Mouse (Mus musculus) left cerebral cortex, adult 2 months (tissue): Measurements from ENCODE around the gene Mcrs1. TPM values are rescaled to one million over a fixed set of nuclear protein-coding genes. Genes with fewer than 3 reads are reported as not detected.
"Not testable (repeated sequence)": the region's sequence is repeated elsewhere in the genome, so short reads cannot be mapped to it uniquely, and the experiment has no call there.

Experiments
- DNase-seq, 2 experiments: peaks; one replicate each; pipeline ENCODE4 v3.0.0; 2021 to 2022; ENCODE audit warnings: low spot score in 2 of 2, mixed read lengths in 1 of 2; ENCODE audit errors: extremely low spot score in 1 of 2
- H3K27ac ChIP-seq: fragments of 200-600 bp; 2 replicates; pipeline ENCODE4 v1.8.1; 2022
- H3K4me3 ChIP-seq: fragments of 200-600 bp; 2 replicates; pipeline ENCODE4 v1.8.1; 2022
- CTCF ChIP-seq: fragments of 200-600 bp; IDR thresholded peaks from 2 replicates; pipeline ENCODE4 v1.8.1; 2022; ENCODE audit warnings: antibody characterized with exemption, mild to moderate bottlenecking, moderate library complexity
- intact Hi-C: fragments of 180-260 bp; cut with DNase I; formaldehyde crosslinking; loops from one replicate; pipeline ENCODE4 v1.15.1; 2025
- total RNA-seq, 2 experiments: library from RNA; stranded (reverse); gene quantifications; 2 replicates each; pipeline ENCODE4 v1.2.3; 2021

The Mcrs1 gene
- total RNA-seq, 2 experiments from 2014 or later, result 77.3 to 81.0 TPM

GRCm38 (mm10) chr15:99248972-99249371, 2.8 kb downstream of the Mcrs1 start:
- Histone ChIP-seq H3K27ac (peak overlapping the region; percentile 90), H3K4me3 (peak overlapping the region; percentile 3; the same call in 1 of the 2 replicates)
- peak; percentile 72 to 73 for DNase-seq
- TF ChIP-seq CTCF, result peak; percentile 9
- intact Hi-C loops, result loop anchor here (1.0 kb wide), 1 partner anchor 24 kb away; no protein-coding TSS in a partner anchor

GRCm38 (mm10) chr15:99246736-99247135, 5.0 kb downstream of the Mcrs1 start:
- intact Hi-C loops, H3K4me3 ChIP-seq, DNase-seq: not testable (repeated sequence)
- H3K27ac ChIP-seq, result peak overlapping the region; percentile 90

GRCm38 (mm10) chr15:99242045-99242444, 9.7 kb downstream of the Mcrs1 start:
- TF ChIP-seq CTCF, result no peak
- intact Hi-C loops, result no loop called here
- Histone ChIP-seq H3K4me3 (no peak overlapping the region), H3K27ac (peak overlapping the region; percentile 63)
- DNase-seq, result no peak

GRCm38 (mm10) chr15:99241249-99241648, 10.5 kb downstream of the Mcrs1 start:
- intact Hi-C loops, result no loop called here
- Histone ChIP-seq H3K27ac (peak overlapping the region; percentile 63), H3K4me3 (no peak overlapping the region)
- TF ChIP-seq CTCF, result no peak
- no peak for DNase-seq

GRCm38 (mm10) chr15:99240129-99240528, 11.6 kb downstream of the Mcrs1 start:
- no peak for DNase-seq
- intact Hi-C loops, result no loop called here
- Histone ChIP-seq H3K4me3 (no peak overlapping the region), H3K27ac (no peak overlapping the region)
- TF ChIP-seq CTCF, result peak; percentile 31

GRCm38 (mm10) chr15:99238006-99238405, 13.8 kb downstream of the Mcrs1 start:
- intact Hi-C loops, result no loop called here
- Histone ChIP-seq H3K27ac (no peak overlapping the region), H3K4me3 (no peak overlapping the region)
- no peak for TF ChIP-seq CTCF
- no peak for DNase-seq

- no peak overlapping the region for H3K4me3 ChIP-seq
- intact Hi-C loops, result no loop called here
- TF ChIP-seq CTCF, result no peak
- H3K27ac ChIP-seq, result no peak overlapping the region
- no peak for DNase-seq
Observed at GRCm38 (mm10) chr15:99234326-99235010, 17.3 kb downstream of the Mcrs1 start.

GRCm38 (mm10) chr15:99233719-99234118, 18.0 kb downstream of the Mcrs1 start:
- TF ChIP-seq CTCF, result no peak
- Histone ChIP-seq H3K4me3 (no peak overlapping the region), H3K27ac (no peak overlapping the region)
- no peak for DNase-seq
- intact Hi-C loops, result no loop called here

- Histone ChIP-seq H3K4me3 (no peak overlapping the region), H3K27ac (no peak overlapping the region)
- DNase-seq, result peak in 1 of 2 experiments; percentile 32
- intact Hi-C loops, result no loop called here
- no peak for TF ChIP-seq CTCF
Observed at GRCm38 (mm10) chr15:99231998-99232397, 19.8 kb downstream of the Mcrs1 start.

- intact Hi-C loops, result no loop called here
- no peak for TF ChIP-seq CTCF
- H3K4me3 ChIP-seq, result peak overlapping the region; percentile 64
- H3K27ac ChIP-seq, result peak overlapping the region; percentile 86
- DNase-seq, result no peak
Observed at GRCm38 (mm10) chr15:99226090-99226489, 25.7 kb downstream of the Mcrs1 start.

GRCm38 (mm10) chr15:99225081-99225810, 26.5 kb downstream of the Mcrs1 start:
- DNase-seq, result peak; percentile 56 to 60
- peak overlapping the region; percentile 86 for H3K27ac ChIP-seq
- intact Hi-C loops, result loop anchor here (1.0 kb wide), 1 partner anchor 24 kb away; no protein-coding TSS in a partner anchor
- peak overlapping the region; percentile 64 for H3K4me3 ChIP-seq
- TF ChIP-seq CTCF, result no peak

GRCm38 (mm10) chr15:99224208-99224911, 27.4 kb downstream of the Mcrs1 start, which contains the start of gene Kcnh3:
Gene Kcnh3, plus strand, starts transcription at chr15:99224861.
- no peak; the same call in 1 of the 2 replicates for TF ChIP-seq CTCF
- Histone ChIP-seq H3K4me3 (peak within 1 kb of the TSS; percentile 64), H3K27ac (peak within 1 kb of the TSS; percentile 86)
- DNase-seq, result peak; percentile 79
- intact Hi-C loops, result no loop called here
